In the genomic region with DNA sequence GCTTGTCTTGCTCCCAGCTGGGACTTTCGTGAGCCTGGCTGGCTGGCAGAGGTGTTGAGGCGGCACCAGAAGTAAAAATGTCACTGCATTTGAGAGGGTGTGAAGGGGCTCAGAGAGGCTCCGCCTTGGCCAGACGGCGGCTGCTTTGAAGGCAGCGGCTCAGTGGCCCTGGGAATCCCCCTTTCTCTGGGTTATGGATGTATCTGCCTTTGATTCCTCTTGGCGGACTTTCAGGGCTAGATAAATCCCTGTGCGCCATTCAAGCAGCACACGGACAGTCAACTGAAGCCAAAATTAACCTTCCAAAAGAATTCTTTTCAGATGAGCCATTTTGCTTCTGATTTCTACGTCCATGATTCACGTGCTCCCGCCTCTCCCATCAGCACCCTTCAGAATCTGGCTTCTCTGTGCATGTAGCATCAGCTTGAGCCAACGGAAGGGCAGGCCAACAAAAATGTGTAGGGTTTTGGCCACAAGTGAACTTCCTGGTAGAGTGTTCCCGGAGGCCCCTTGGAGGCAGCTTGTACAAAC, we compare ENCODE assay signal across 12 mouse cellular contexts. TPM values are rescaled to one million over a fixed set of nuclear protein-coding genes. Genes with fewer than 3 reads are reported as not detected.
DNase-seq lines count a peak whose midpoint lies in the region; ATAC-seq and TF ChIP-seq lines count a peak whose summit lies in the region.
"Had no signal": no experiment of that assay in that cellular context is flagged by ENCODE, and none has a peak within 500 bp of the region (broad histone marks: within the 10 kb centered on the region; RNA-seq: fewer than 3 reads in every experiment).

No protein-coding gene starts in this region.

- H3K36me3 ChIP-seq in forebrain, embryonic 13.5 days (ENCODE audit: poor library complexity, severe bottlenecking) = no peaks in the 10 kb centered on the region
- H3K36me3 ChIP-seq in forebrain, embryonic 10.5 days (replicated peaks) = no peaks in the 10 kb centered on the region
- no peaks in the 10 kb centered on the region for H3K36me3 ChIP-seq in kidney, embryonic 15.5 days
- H3K36me3 ChIP-seq in E14TG2a.4 (ENCODE audit: insufficient read depth, low read length) = no peaks in the 10 kb centered on the region
- H3K36me3 ChIP-seq in hindbrain, embryonic 14.5 days (replicated peaks; ENCODE audit: control insufficient read depth, insufficient read depth) = no peaks in the 10 kb centered on the region
- H3K36me3 ChIP-seq: embryonic facial prominence, embryonic 12.5 days; limb, embryonic 12.5 days had no signal

- no peaks in the 10 kb centered on the region for H3K27me3 ChIP-seq in forebrain, embryonic 13.5 days
- no peaks in the 10 kb centered on the region for H3K27me3 ChIP-seq in forebrain, embryonic 10.5 days (ENCODE audit: poor library complexity, severe bottlenecking)
- no peaks in the 10 kb centered on the region for H3K27me3 ChIP-seq in kidney, embryonic 15.5 days
- H3K27me3 ChIP-seq in E14TG2a.4 (ENCODE audit: insufficient read depth, low read length) = peaks cover 15% of the 10 kb centered on the region
- no peaks in the 10 kb centered on the region for H3K27me3 ChIP-seq in hindbrain, embryonic 14.5 days (ENCODE audit: control insufficient read depth, insufficient read depth, low read length)
- H3K27me3 ChIP-seq: embryonic facial prominence, embryonic 12.5 days had no signal

- no peak for DNase-seq in forebrain, embryonic 10.5 days (ENCODE audit: extremely low spot score, low spot score)
- DNase-seq in kidney, postnatal 4 days = no peak
- peak; percentile 50 for DNase-seq in fat pad, adult 2 months (ENCODE audit: extremely low read depth, low read depth, low spot score)
- no peak for DNase-seq in layer of hippocampus, adult 11-12 months (ENCODE audit: low spot score)
- no peak for DNase-seq in hindbrain, embryonic 14.5 days (ENCODE audit: low spot score)
- DNase-seq: B cell, adult 2 months; gastrocnemius, postnatal 25 days had no signal

- 67% methylated on average over 14 of the region's 14 CpGs for WGBS in forebrain, embryonic 13.5 days
- WGBS in forebrain, embryonic 10.5 days = 78% methylated on average over 14 of the region's 14 CpGs
- 25% methylated on average over 14 of the region's 14 CpGs for WGBS in kidney, embryonic 15.5 days
- 57% methylated on average over 14 of the region's 14 CpGs for WGBS in hindbrain, embryonic 14.5 days

- no peak for TF ChIP-seq CTCF in E14TG2a.4 (conservative IDR thresholded peaks at IDR 0.05; ENCODE audit: low read length)

- 0 out of 2 replicates have a peak overlapping the region, but pooled peaks have one; percentile 10 for H3K27ac ChIP-seq in forebrain, embryonic 13.5 days
- no peak overlapping the region for H3K27ac ChIP-seq in forebrain, embryonic 10.5 days
- H3K27ac ChIP-seq in kidney, embryonic 15.5 days = no peak overlapping the region
- H3K27ac ChIP-seq in hindbrain, embryonic 14.5 days = no peak overlapping the region
- H3K27ac ChIP-seq: embryonic facial prominence, embryonic 12.5 days; limb, embryonic 12.5 days had no signal

- no peak overlapping the region for H3K4me3 ChIP-seq in forebrain, embryonic 13.5 days
- no peak overlapping the region for H3K4me3 ChIP-seq in forebrain, embryonic 10.5 days
- H3K4me3 ChIP-seq in kidney, embryonic 15.5 days (replicated peaks) = no peak overlapping the region
- H3K4me3 ChIP-seq in E14TG2a.4 (replicated peaks; ENCODE audit: low read length) = peak overlapping the region; percentile 35
- H3K4me3 ChIP-seq in hindbrain, embryonic 14.5 days (replicated peaks; ENCODE audit: low read length) = no peak overlapping the region
- H3K4me3 ChIP-seq: embryonic facial prominence, embryonic 12.5 days; limb, embryonic 12.5 days had no signal

- H3K4me1 ChIP-seq in forebrain, embryonic 13.5 days = 0 out of 2 replicates have a peak, but pooled peaks cover 5% of the 10 kb centered on the region
- H3K4me1 ChIP-seq in forebrain, embryonic 10.5 days = peaks cover 34% of the 10 kb centered on the region
- peaks cover 20% of the 10 kb centered on the region for H3K4me1 ChIP-seq in kidney, embryonic 15.5 days
- H3K4me1 ChIP-seq in E14TG2a.4 (replicated peaks; ENCODE audit: low read depth, low read length) = peaks cover 18% of the 10 kb centered on the region; the same call in 1 of the 2 replicates
- no peaks in the 10 kb centered on the region; the same call in 1 of the 2 replicates for H3K4me1 ChIP-seq in hindbrain, embryonic 14.5 days (replicated peaks; ENCODE audit: control insufficient read depth, insufficient read depth, low read length)

- H3K4me2 ChIP-seq in forebrain, embryonic 13.5 days = no peak overlapping the region
- 0 out of 2 replicates have a peak overlapping the region, but pooled peaks have one; percentile 8 for H3K4me2 ChIP-seq in kidney, embryonic 15.5 days
- no peak overlapping the region for H3K4me2 ChIP-seq in hindbrain, embryonic 14.5 days (replicated peaks)
- H3K4me2 ChIP-seq: embryonic facial prominence, embryonic 12.5 days; limb, embryonic 12.5 days had no signal

- no peak for ATAC-seq in forebrain, embryonic 13.5 days
- ATAC-seq in kidney, embryonic 15.5 days (replicated peaks; ENCODE audit: low FRiP score) = no peak
- no peak for ATAC-seq in hindbrain, embryonic 14.5 days (ENCODE audit: low FRiP score)

- H3K9me3 ChIP-seq in forebrain, embryonic 13.5 days (replicated peaks) = no peaks in the 10 kb centered on the region
- H3K9me3 ChIP-seq in forebrain, embryonic 10.5 days = no peaks in the 10 kb centered on the region
- no peaks in the 10 kb centered on the region for H3K9me3 ChIP-seq in kidney, embryonic 15.5 days (replicated peaks)
- no peaks in the 10 kb centered on the region for H3K9me3 ChIP-seq in E14TG2a.4 (ENCODE audit: low read length)
- H3K9me3 ChIP-seq in hindbrain, embryonic 14.5 days (ENCODE audit: control insufficient read depth, low read length) = no peaks in the 10 kb centered on the region
- H3K9me3 ChIP-seq: embryonic facial prominence, embryonic 12.5 days; limb, embryonic 12.5 days had no signal

- no peak overlapping the region for H3K9ac ChIP-seq in forebrain, embryonic 13.5 days
- H3K9ac ChIP-seq in kidney, embryonic 15.5 days = no peak overlapping the region
- no peak overlapping the region for H3K9ac ChIP-seq in hindbrain, embryonic 14.5 days
- H3K9ac ChIP-seq: embryonic facial prominence, embryonic 12.5 days; limb, embryonic 12.5 days had no signal

RNA-seq across cellular contexts. Expression of gene Phykpl, which starts 57.9 kb away (rescaled TPM):
- polyA plus RNA-seq in forebrain, embryonic 13.5 days (2015; fragmentation: Nextera tagmentation; extraction: Ambion mirVana) = 13.4 and 14.1 TPM in 2 replicates
- 15.9 and 16.3 TPM in 2 replicates for polyA plus RNA-seq in forebrain, embryonic 10.5 days (2016; fragmentation: Nextera tagmentation; extraction: Ambion mirVana)
- 22.2 and 23.1 TPM in 2 replicates for polyA plus RNA-seq in kidney, embryonic 15.5 days (2015; fragmentation: Nextera tagmentation; extraction: Ambion mirVana)
- 7.5 and 9.8 TPM in 2 replicates for polyA plus RNA-seq in hindbrain, embryonic 14.5 days (2014; fragmentation: Nextera tagmentation; extraction: Ambion mirVana)
